Mouse (Mus musculus) lung, embryonic 14.5 days (tissue): ENCODE data around the gene Rab28. TPM values are rescaled to one million over a fixed set of nuclear protein-coding genes. Genes with fewer than 3 reads are reported as not detected.

Experiments used
- ATAC-seq: fragments of 200-750 bp; cut with Nextera tagmentation; 2 replicates; pipeline ENCODE4 v1.8.0; 2017; ENCODE audit warnings: mild to moderate bottlenecking, moderate TSS enrichment, moderate library complexity; ENCODE audit not compliant: insufficient read depth
- DNase-seq: peaks from one replicate; pipeline ENCODE4 v3.0.0-alpha.2; 2015
- H3K27ac ChIP-seq: fragments of 300-500 bp; sonication (generic); 2 replicates; pipeline ENCODE4 v1.5.1; 2014; ENCODE audit warnings: low read depth, mild to moderate bottlenecking, moderate library complexity
- H3K27me3 ChIP-seq: fragments of 300-500 bp; sonication (generic); 2 replicates; pipeline ENCODE4 v1.6.1; 2014; ENCODE audit warnings: low read length, control low read depth; ENCODE audit not compliant: insufficient read depth
- H3K36me3 ChIP-seq: fragments of 300-500 bp; sonication (generic); 2 replicates; pipeline ENCODE4 v1.6.1; 2014; ENCODE audit warnings: control low read depth; ENCODE audit not compliant: insufficient read depth
- H3K4me1 ChIP-seq: fragments of 300-500 bp; sonication (generic); 2 replicates; pipeline ENCODE4 v1.6.1; 2014; ENCODE audit warnings: antibody characterized with exemption, control low read depth; ENCODE audit not compliant: insufficient read depth
- H3K4me2 ChIP-seq: fragments of 300-500 bp; sonication (generic); 2 replicates; pipeline ENCODE4 v1.6.1; 2014; ENCODE audit warnings: mild to moderate bottlenecking
- H3K4me3 ChIP-seq: fragments of 300-500 bp; sonication (generic); 2 replicates; pipeline ENCODE4 v1.5.1; 2014; ENCODE audit warnings: low read depth, low read length
- H3K9ac ChIP-seq: fragments of 300-500 bp; sonication (generic); 2 replicates; pipeline ENCODE4 v1.6.1; 2014
- H3K9me3 ChIP-seq: fragments of 300-500 bp; sonication (generic); 2 replicates; pipeline ENCODE4 v1.6.1; 2016; ENCODE audit warnings: low read depth, low read length, control low read depth
- CTCF ChIP-seq: IDR thresholded peaks from 2 replicates; pipeline ENCODE4 v1.5.1; 2016; ENCODE audit warnings: antibody characterized with exemption, low read depth
- WGBS: fragments of 180-500 bp; shearing (Covaris S2); extraction: QIAGEN DNeasy Blood & Tissue Kit; methylation state at CpG from one replicate; pipeline ENCODE4 v1.1.7; 2014; 5-methylcytosine and 5-hydroxymethylcytosine counted together
- polyA plus RNA-seq: library from polyadenylated mRNA; unstranded; fragments of >200 nt; fragmentation: Nextera tagmentation; extraction: Ambion mirVana; gene quantifications from 2 replicates; pipeline ENCODE4 v1.2.1, GENCODE M21; 2014

Rab28 gene
- polyA plus RNA-seq, 1 experiment from 2014 or later, result 63.9 TPM

- Histone ChIP-seq H3K9me3 (no peaks in the 10 kb centered on the region), H3K4me2 (no peak overlapping the region), H3K36me3 (no peaks in the 10 kb centered on the region), H3K4me1 (no peaks in the 10 kb centered on the region), H3K27me3 (no peaks in the 10 kb centered on the region), H3K27ac (no peak overlapping the region), H3K9ac (no peak overlapping the region), H3K4me3 (no peak overlapping the region)
- TF ChIP-seq CTCF, result no peak
- ATAC-seq (no peak), DNase-seq (no peak)
- WGBS, result 29% methylated on average over 2 of the region's 2 CpGs
Observed at GRCm38 (mm10) chr5:41578051-41578450, 129.9 kb downstream of the Rab28 start.

Other genes starting within 250 kb of the Rab28 start
- not detected in 2 replicates for gene Nkx3-2, start 56.3 kb upstream of the Rab28 start, polyA plus RNA-seq
- 21.9 and 23.9 TPM in 2 replicates for gene Bod1l, start 136.2 kb upstream of the Rab28 start, polyA plus RNA-seq